Comparison of ENCODE assay signal across 25 mouse cellular contexts in genomic region chrX:56771751-56772150, GRCm38 (mm10).
"Had no signal": no experiment of that assay in that cellular context is flagged by ENCODE, and none has a peak within 500 bp of the region (broad histone marks: within the 10 kb centered on the region; RNA-seq: fewer than 3 reads in every experiment).

No protein-coding gene starts in this region.

- H3K27me3 ChIP-seq: heart, embryonic 13.5 days; heart, embryonic 15.5 days; hindbrain, embryonic 13.5 days; hindbrain, embryonic 15.5 days; limb, embryonic 12.5 days; liver, embryonic 13.5 days; liver, embryonic 15.5 days had no signal

- H3K9ac ChIP-seq: heart, embryonic 13.5 days; heart, embryonic 15.5 days; hindbrain, embryonic 13.5 days; hindbrain, embryonic 15.5 days; limb, embryonic 12.5 days; liver, embryonic 13.5 days; liver, embryonic 15.5 days had no signal

- H3K4me3 ChIP-seq: heart, adult 2 months; heart, embryonic 13.5 days; heart, embryonic 15.5 days; hindbrain, embryonic 13.5 days; hindbrain, embryonic 15.5 days; layer of hippocampus, adult 2 months; left cerebral cortex, adult 2 months; limb, embryonic 10.5 days; limb, embryonic 12.5 days; liver, embryonic 13.5 days; liver, embryonic 15.5 days had no signal

- H3K36me3 ChIP-seq: heart, embryonic 13.5 days; heart, embryonic 15.5 days; hindbrain, embryonic 13.5 days; hindbrain, embryonic 15.5 days; limb, embryonic 10.5 days; limb, embryonic 12.5 days; liver, embryonic 13.5 days; liver, embryonic 15.5 days had no signal

- DNase-seq: gastrocnemius, postnatal 14 days; gastrocnemius, postnatal 36 days; heart, adult 11 months; heart, adult 2 months; heart, postnatal 14 days; heart, postnatal 36 days; kidney, adult 11 months; kidney, adult 8-10 months; kidney, postnatal 10 days; kidney, postnatal 25 days; kidney, postnatal 4 days; liver, embryonic 13.5 days had no signal

- ATAC-seq: hindbrain, postnatal 0 days; intestine, embryonic 16.5 days had no signal

- H3K9me3 ChIP-seq: heart, embryonic 13.5 days; heart, embryonic 15.5 days; hindbrain, embryonic 13.5 days; hindbrain, embryonic 15.5 days; limb, embryonic 10.5 days; limb, embryonic 12.5 days; liver, embryonic 13.5 days; liver, embryonic 15.5 days had no signal

- H3K4me2 ChIP-seq: heart, embryonic 11.5 days; heart, embryonic 13.5 days; heart, embryonic 15.5 days; hindbrain, embryonic 13.5 days; hindbrain, embryonic 15.5 days; limb, embryonic 12.5 days; liver, embryonic 11.5 days; liver, embryonic 13.5 days; liver, embryonic 15.5 days had no signal

- H3K27ac ChIP-seq: heart, adult 2 months; heart, embryonic 13.5 days; heart, embryonic 15.5 days; hindbrain, embryonic 13.5 days; hindbrain, embryonic 15.5 days; hindbrain, postnatal 0 days; layer of hippocampus, adult 2 months; left cerebral cortex, adult 2 months; limb, embryonic 10.5 days; limb, embryonic 12.5 days; liver, embryonic 13.5 days; liver, embryonic 15.5 days had no signal

- H3K4me1 ChIP-seq: heart, embryonic 15.5 days; hindbrain, embryonic 13.5 days; hindbrain, embryonic 15.5 days; limb, embryonic 10.5 days; limb, embryonic 12.5 days; liver, embryonic 13.5 days; liver, embryonic 15.5 days had no signal
